Mouse (Mus musculus) thymus, adult 2 months (tissue): ENCODE results near the gene Immp2l.

Experiments used
- CTCF ChIP-seq: fragments of 200-500 bp; IDR thresholded peaks from 2 replicates; pipeline ENCODE4 v1.5.1; 2012; ENCODE audit warnings: mild to moderate bottlenecking, control low read depth, low read length, moderate library complexity, borderline replicate concordance; ENCODE audit not compliant: control insufficient read depth, poor library complexity, insufficient read depth; ENCODE audit errors: extremely low read depth
- POLR2A ChIP-seq: fragments of 200-500 bp; IDR thresholded peaks from 2 replicates; pipeline ENCODE4 v1.6.1; 2012; ENCODE audit warnings: mild to moderate bottlenecking, low read length, control low read depth, moderate library complexity; ENCODE audit not compliant: control insufficient read depth, poor library complexity, insufficient read depth; ENCODE audit errors: extremely low read depth

DNA sequence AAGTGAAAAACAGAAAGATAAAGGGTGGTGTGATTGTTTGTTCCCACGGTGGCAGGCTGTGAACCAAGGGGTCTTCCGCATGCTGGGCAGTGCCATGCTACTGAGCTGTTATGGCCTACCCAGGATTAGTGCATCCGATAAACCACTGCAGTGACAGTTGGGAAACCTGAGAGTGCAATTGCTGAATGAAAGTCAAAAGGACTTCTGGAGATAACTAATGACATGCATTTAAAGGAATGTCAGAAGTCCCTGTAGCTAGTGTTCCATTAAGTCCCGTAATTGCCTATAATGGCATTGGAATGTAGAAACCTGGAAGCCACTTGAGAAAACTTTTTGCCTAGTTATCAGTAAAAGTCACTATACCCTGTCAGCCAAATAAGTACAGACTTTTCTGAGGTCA is 135.7 kb downstream of the Immp2l start:
- TF ChIP-seq CTCF = no peak
- no peak for TF ChIP-seq POLR2A
